Mouse (Mus musculus): ENCODE results near the gene Kcnk10. TPM values are rescaled to one million over a fixed set of nuclear protein-coding genes. Genes with fewer than 3 reads are reported as not detected.

Kcnk10 gene
- polyA plus RNA-seq, 1 experiment from 2014 or later = 50.8 TPM

DNA sequence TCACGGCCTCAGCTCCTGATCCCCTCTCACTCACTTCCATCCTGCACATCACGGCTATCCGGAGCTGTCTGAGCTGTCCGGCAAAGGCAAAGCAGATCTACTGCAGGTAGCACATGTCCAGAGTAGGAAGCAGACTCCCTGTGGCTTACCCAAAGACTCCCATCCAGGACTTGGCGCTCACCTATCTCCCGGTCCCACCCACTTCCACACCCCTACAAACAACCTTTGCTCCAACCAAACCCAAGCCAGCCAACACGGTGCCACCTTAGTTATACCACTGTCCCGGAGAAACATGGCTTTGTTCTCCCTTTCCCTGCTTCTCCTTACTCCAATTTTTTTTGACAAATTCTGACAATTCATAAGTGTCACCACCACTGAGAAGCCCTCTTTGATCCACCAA is 49.5 kb downstream of the Kcnk10 start:
- peaks cover 5% of the 10 kb centered on the region for H3K4me1 ChIP-seq
- 93% methylated on average over 8 of the region's 8 CpGs for WGBS
- H3K9me3 ChIP-seq = no peaks in the 10 kb centered on the region
- H3K4me3 ChIP-seq = no peak overlapping the region
- H3K36me3 ChIP-seq (replicated peaks) = peaks cover 8% of the 10 kb centered on the region; the same call in 1 of the 2 replicates
- no peak overlapping the region for H3K9ac ChIP-seq
- no peaks in the 10 kb centered on the region for H3K27me3 ChIP-seq (replicated peaks)
- H3K4me2 ChIP-seq = no peak overlapping the region
- no peak for ATAC-seq (replicated peaks)
- no peak overlapping the region for H3K27ac ChIP-seq

DNA sequence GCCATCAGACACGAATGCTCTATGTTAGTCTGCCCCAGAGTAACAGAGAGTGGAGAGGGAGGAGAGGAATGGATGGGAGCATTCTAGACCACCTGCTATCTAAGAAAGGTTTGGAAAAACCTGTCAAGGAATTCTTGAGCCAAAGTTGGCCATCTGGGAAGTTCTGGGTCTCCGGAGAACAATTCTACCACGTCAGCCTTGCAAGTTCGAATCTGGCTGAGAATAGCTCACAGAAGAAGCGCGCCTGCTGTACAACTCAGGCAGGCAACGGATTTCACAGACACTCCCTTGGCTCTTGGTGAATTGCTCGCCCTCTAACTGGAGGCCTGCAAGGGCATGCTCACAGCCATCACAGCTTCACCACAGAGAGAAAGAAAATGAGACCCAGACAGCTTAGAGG is 52.7 kb downstream of the Kcnk10 start:
- peaks cover 17% of the 10 kb centered on the region for H3K4me1 ChIP-seq
- H3K36me3 ChIP-seq (replicated peaks) = peaks cover 8% of the 10 kb centered on the region; the same call in 1 of the 2 replicates
- no peaks in the 10 kb centered on the region for H3K27me3 ChIP-seq (replicated peaks)
- 86% methylated on average over 8 of the region's 8 CpGs for WGBS
- no peaks in the 10 kb centered on the region for H3K9me3 ChIP-seq
- ATAC-seq (replicated peaks) = no peak
- no peak overlapping the region for H3K9ac ChIP-seq
- no peak overlapping the region for H3K4me2 ChIP-seq
- no peak overlapping the region for H3K27ac ChIP-seq
- no peak overlapping the region for H3K4me3 ChIP-seq

DNA sequence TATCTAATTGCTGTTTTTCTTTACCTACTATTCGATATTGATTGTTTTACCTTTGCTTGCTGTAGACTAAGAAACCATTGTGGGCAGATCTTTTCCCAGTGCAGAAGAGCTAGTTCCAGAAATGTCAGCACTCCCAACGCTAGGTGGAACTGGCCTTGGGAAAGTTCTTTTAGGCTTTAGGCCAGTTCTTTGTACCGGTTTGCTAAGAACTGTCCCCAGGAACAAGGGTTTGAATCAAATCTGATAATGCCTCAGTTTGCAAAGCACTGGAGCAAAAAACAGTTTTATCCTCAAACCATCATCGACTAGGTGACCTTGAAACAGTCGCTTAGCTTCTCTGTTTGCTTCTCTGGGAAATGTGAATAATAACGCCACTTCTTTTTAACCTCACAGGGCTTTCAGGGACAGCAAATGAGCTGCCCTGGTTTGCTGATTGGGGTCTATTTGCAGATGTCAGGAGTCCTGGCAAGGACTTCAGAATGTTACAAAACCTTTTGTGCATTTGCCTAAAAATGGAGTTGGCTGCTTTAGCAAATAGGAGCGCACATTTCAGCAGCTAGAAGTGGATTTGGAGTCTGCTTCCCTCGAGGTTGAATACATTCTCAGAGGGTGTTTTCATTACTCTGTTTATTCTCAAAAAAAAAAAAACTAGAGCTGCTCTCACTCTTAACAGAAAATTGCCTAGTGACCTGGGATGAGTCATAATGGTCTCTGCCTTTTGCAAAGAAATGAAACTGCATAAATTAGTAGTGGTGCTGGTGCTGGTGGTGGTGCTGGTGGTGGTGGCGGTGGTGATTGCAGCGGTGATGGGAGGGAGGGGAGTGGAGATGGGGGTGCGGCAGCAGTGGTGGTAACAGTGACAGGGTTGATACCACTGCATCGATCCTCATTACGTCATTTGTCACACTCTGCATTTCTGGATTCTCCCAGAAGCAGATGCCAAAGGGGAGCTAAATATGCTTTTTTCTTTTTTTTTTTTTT is 53.5 kb downstream of the Kcnk10 start:
- Histone ChIP-seq H3K4me3 (no peak overlapping the region), H3K36me3 (replicated peaks) (peaks cover 8% of the 10 kb centered on the region; the same call in 1 of the 2 replicates), H3K4me1 (peaks cover 20% of the 10 kb centered on the region), H3K27ac (peak overlapping the region; percentile 52), H3K9ac (no peak overlapping the region), H3K27me3 (replicated peaks) (no peaks in the 10 kb centered on the region), H3K4me2 (no peak overlapping the region), H3K9me3 (no peaks in the 10 kb centered on the region)
- 59% methylated on average over 13 of the region's 13 CpGs for WGBS
- ATAC-seq (replicated peaks) = no peak; the same call in 1 of the 2 replicates

DNA sequence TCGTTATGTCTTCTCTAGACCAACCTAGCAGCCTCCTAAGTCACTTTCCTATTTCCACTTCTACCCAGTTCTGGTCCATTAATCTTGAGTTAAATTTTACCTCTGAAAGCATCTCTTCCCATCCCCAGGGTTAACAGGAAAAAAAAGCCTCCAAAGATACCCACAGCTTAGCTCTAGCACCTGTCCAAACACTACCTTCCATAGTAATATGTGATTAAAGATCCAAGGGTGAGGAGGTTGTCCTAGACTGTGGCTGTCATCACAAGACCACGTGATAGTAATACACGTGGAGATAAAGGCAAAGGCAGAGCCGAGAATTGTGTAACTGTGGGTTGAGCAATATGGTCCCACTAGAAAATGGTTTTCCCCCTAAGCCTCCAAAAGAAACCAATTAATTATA is 56.8 kb downstream of the Kcnk10 start:
- Histone ChIP-seq H3K9ac (no peak overlapping the region), H3K27me3 (replicated peaks) (no peaks in the 10 kb centered on the region), H3K4me2 (no peak overlapping the region), H3K36me3 (replicated peaks) (no peaks in the 10 kb centered on the region; the same call in 1 of the 2 replicates), H3K27ac (no peak overlapping the region), H3K9me3 (no peaks in the 10 kb centered on the region), H3K4me3 (no peak overlapping the region), H3K4me1 (peaks cover 20% of the 10 kb centered on the region)
- no peak for ATAC-seq (replicated peaks)
- WGBS = 76% methylated on average over 4 of the region's 4 CpGs

DNA sequence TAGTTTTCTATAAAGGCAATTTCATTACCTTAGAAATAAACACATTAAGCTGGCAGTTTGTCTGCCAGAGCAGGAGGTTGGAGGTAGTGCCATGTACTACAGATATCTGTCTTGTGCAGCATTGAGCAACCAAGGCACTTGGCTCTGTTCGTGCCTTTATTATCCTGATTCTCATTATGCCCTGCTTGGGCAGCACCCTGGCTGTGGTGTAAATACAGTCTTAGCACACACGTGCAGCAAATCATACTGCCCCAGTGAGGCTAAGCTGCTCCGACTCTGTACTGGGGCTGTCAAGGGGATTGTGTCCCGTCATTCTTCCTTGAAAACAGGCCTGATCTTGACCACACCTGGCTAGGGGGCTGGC is 57.6 kb downstream of the Kcnk10 start:
- 32% methylated on average over 4 of the region's 4 CpGs for WGBS
- H3K9ac ChIP-seq = no peak overlapping the region
- no peaks in the 10 kb centered on the region; the same call in 1 of the 2 replicates for H3K36me3 ChIP-seq (replicated peaks)
- H3K4me2 ChIP-seq = no peak overlapping the region
- peak; percentile 37 for ATAC-seq (replicated peaks)
- no peaks in the 10 kb centered on the region for H3K27me3 ChIP-seq (replicated peaks)
- H3K27ac ChIP-seq = peak overlapping the region; percentile 65
- peaks cover 20% of the 10 kb centered on the region for H3K4me1 ChIP-seq
- no peaks in the 10 kb centered on the region for H3K9me3 ChIP-seq
- no peak overlapping the region for H3K4me3 ChIP-seq

DNA sequence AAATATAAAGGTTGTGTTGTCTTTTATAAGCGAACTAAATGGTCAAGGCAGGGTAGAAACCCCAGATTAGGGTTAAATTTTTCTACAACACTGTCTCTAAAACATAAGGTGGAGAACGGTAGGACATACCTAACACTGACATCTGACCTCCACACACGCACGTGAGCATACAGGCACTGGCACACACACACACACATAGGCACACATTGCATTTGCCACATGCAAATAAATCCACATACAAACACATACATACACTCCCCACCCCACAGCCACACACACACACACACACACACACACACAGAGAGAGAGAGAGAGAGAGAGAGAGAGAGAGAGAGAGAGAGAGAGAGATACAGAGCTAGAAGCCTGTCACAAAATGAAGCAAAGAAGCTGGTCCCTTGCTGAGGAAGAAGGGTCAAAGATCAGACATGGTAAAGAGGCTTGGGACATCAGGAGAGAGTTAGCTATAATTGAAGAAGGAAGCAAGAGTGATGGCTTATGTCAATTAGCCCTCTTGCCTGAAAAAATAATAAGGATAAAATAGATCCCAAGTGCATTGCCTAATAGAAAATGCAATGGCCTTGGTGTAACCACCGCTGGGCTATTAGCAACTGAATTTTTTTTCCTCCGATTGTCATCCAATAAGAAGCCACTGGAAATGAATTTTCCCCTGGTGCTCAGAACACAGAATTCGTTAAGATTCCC is 58.1 kb downstream of the Kcnk10 start:
- Histone ChIP-seq H3K4me1 (peaks cover 20% of the 10 kb centered on the region), H3K4me3 (no peak overlapping the region), H3K36me3 (replicated peaks) (no peaks in the 10 kb centered on the region; the same call in 1 of the 2 replicates), H3K9ac (no peak overlapping the region), H3K9me3 (no peaks in the 10 kb centered on the region), H3K27ac (peak overlapping the region; percentile 65), H3K27me3 (replicated peaks) (no peaks in the 10 kb centered on the region), H3K4me2 (no peak overlapping the region)
- ATAC-seq (replicated peaks) = 0 out of 2 replicates have a peak, but pooled peaks have one; percentile 49
- 49% methylated on average over 7 of the region's 7 CpGs for WGBS

DNA sequence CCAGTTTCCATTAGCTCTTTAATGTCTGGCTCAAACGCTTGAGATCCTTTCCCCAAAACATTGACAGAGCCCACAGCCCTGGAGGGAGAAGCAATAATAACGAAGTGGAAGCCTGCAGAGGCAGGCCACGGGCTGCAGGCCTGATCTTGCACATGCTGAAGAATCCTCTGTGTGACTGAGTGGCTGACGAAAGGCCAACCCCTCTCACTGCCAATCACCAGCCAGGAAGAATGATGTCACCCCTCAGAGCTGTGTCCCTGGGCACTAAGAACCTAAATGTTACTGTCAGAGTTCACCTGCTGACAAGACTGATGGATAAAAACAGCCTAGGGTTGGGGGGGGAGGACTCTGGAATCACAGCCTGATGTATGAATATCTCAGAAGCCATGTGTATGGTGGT is 72.5 kb downstream of the Kcnk10 start:
- Histone ChIP-seq H3K4me3 (no peak overlapping the region), H3K4me1 (peaks cover 14% of the 10 kb centered on the region), H3K27ac (no peak overlapping the region), H3K9ac (no peak overlapping the region), H3K27me3 (replicated peaks) (no peaks in the 10 kb centered on the region), H3K36me3 (replicated peaks) (peaks cover 9% of the 10 kb centered on the region; the same call in 1 of the 2 replicates), H3K9me3 (no peaks in the 10 kb centered on the region), H3K4me2 (no peak overlapping the region)
- ATAC-seq (replicated peaks) = no peak
- 66% methylated on average over 4 of the region's 4 CpGs for WGBS

DNA sequence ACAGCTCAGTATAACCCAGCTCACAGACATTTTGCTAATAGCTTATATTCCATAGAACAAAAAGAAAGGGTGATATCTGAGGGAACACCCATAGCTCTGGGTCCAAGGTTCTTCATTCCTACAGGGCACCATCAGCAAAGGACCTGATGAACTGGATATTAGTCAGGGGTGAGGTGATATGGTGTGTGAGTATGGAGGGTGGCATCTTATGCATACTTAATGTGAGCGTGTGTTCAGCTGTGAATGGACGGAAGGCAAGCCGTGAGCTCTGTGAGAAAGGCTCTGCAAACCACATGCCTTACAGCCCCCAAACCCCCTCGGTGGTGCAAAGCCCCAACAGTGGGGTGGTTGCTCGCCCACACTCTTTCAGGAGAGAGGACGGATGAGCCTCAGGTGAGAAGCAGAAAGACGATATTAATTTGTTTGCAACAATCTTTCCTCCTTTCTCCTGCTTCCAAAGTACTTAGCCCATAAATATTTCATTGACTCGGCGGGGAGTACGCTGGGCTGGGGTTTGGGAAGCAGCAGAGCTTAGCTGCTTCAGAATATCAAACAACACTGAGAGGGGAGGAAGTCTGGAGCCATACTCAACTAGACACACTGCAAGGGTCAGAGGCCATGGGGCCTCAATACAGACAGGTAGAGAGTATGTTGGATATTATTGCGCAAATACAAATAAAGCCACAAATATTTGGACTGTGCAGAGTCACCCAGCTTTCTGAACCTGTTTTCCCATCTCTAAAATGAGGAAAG is 76.4 kb downstream of the Kcnk10 start:
- H3K4me1 ChIP-seq = peaks cover 14% of the 10 kb centered on the region
- no peak overlapping the region for H3K4me3 ChIP-seq
- no peak overlapping the region for H3K4me2 ChIP-seq
- no peak overlapping the region for H3K9ac ChIP-seq
- peak; percentile 62 for ATAC-seq (replicated peaks)
- no peaks in the 10 kb centered on the region for H3K27me3 ChIP-seq (replicated peaks)
- no peaks in the 10 kb centered on the region for H3K9me3 ChIP-seq
- peak overlapping the region; percentile 56 for H3K27ac ChIP-seq
- H3K36me3 ChIP-seq (replicated peaks) = no peaks in the 10 kb centered on the region
- 53% methylated on average over 11 of the region's 11 CpGs for WGBS

DNA sequence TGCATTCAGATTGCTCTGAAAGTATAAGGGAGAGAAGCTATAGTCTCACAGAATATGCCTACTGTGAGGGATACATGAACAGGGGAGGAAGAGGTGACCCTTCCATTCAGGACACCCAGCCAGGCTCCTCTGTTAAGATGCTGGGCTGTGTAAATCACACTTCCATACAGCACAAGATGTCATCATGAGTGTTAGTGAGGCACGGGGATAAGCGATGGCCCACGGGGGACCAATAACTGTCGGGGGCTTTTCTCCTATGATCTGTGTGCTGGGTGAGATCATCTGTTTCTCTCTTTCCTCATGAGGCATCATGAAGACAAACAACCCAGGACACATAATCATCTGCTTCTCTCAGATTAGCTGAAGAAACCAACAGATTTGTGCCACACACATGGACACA is 77.1 kb downstream of the Kcnk10 start:
- 78% methylated on average over 4 of the region's 4 CpGs for WGBS
- peak overlapping the region; percentile 56; the same call in 1 of the 2 replicates for H3K27ac ChIP-seq

DNA sequence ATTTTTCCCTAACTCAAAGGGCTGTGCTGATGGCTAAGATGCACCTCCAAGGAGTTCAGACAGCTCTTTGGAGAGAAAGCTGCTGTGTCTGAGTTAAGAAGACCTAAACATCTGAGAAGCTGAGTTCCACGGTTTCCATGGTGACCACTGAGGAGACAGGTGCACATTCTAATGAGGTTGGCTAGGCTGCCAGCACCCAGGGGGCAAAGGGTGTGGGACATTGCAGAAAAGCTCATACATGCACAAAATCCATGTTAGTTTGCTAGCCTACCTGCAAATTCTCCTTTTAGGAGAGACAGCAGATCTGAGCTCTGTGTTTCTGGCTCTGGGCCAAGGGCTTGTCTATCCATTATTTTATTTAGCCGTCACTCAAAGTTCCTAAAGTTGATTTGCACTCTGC is 96.7 kb downstream of the Kcnk10 start:
- Histone ChIP-seq H3K36me3 (replicated peaks) (no peaks in the 10 kb centered on the region), H3K27me3 (replicated peaks) (no peaks in the 10 kb centered on the region), H3K9me3 (no peaks in the 10 kb centered on the region), H3K4me3 (no peak overlapping the region), H3K27ac (peak overlapping the region; percentile 67), H3K9ac (no peak overlapping the region), H3K4me1 (peaks cover 31% of the 10 kb centered on the region), H3K4me2 (0 out of 2 replicates have a peak overlapping the region, but pooled peaks have one; percentile 8)
- 42% methylated on average over 2 of the region's 2 CpGs for WGBS
- ATAC-seq (replicated peaks) = peak; percentile 81

More for the DNA sequence above, 77.1 kb downstream of the Kcnk10 start:
- no peak for ATAC-seq (replicated peaks)
- H3K27me3 ChIP-seq (replicated peaks) = no peaks in the 10 kb centered on the region
- 0 out of 2 replicates have a peak, but pooled peaks cover 3% of the 10 kb centered on the region for H3K36me3 ChIP-seq (replicated peaks)
- peaks cover 14% of the 10 kb centered on the region for H3K4me1 ChIP-seq
- H3K4me3 ChIP-seq = no peak overlapping the region
- H3K4me2 ChIP-seq = no peak overlapping the region
- no peak overlapping the region for H3K9ac ChIP-seq
- no peaks in the 10 kb centered on the region for H3K9me3 ChIP-seq

DNA sequence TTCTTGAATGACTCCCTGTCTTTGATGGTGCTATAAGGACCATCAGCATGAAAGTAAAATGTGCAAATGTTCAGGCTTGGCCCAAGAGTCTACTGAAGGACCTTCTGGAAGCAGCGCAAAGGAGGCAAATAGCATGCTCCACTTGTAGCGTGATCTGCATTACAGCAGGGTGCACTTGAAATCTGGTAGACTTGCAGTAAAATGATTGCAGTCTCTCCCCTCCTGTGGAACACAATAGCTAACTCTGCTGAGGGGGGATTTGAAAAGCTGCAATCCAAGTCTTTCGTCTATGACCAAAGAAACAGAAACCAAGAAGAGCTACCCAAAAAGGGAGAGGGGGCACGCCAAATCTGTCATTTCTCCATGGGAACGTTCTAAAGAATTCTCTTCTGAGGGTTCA is 97.1 kb downstream of the Kcnk10 start:
- ATAC-seq (replicated peaks) = peak; percentile 54
- no peak overlapping the region for H3K4me3 ChIP-seq
- 32% methylated on average over 5 of the region's 5 CpGs for WGBS

More for the DNA sequence above, 97.1 kb downstream of the Kcnk10 start:
- Histone ChIP-seq H3K36me3 (replicated peaks) (no peaks in the 10 kb centered on the region), H3K4me1 (peaks cover 31% of the 10 kb centered on the region), H3K9ac (no peak overlapping the region), H3K27ac (peak overlapping the region; percentile 67), H3K9me3 (no peaks in the 10 kb centered on the region), H3K27me3 (replicated peaks) (no peaks in the 10 kb centered on the region), H3K4me2 (0 out of 2 replicates have a peak overlapping the region, but pooled peaks have one; percentile 8)

Measured in midbrain, embryonic 15.5 days (tissue).